Mouse (Mus musculus): ENCODE data around the gene Gatc.

Gatc gene

DNA sequence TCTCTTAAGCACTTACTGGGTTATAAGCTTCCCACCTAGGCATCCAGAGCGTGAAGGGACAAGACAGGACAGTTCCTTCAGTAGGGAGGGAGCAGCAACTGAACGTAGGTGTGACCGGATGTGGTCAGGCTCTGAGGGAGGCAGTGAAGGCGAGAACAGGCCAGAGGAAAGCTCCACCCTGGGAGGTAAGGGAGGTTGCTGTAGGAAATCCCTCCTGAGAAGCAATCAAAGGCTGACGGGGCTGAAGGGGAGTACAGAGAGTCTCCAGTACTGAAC is 27.4 kb downstream of the Gatc start:
- TF ChIP-seq GATA4 (IDR thresholded peaks at IDR 0.05; ENCODE audit: insufficient replicate concordance, low read length), result no peak

DNA sequence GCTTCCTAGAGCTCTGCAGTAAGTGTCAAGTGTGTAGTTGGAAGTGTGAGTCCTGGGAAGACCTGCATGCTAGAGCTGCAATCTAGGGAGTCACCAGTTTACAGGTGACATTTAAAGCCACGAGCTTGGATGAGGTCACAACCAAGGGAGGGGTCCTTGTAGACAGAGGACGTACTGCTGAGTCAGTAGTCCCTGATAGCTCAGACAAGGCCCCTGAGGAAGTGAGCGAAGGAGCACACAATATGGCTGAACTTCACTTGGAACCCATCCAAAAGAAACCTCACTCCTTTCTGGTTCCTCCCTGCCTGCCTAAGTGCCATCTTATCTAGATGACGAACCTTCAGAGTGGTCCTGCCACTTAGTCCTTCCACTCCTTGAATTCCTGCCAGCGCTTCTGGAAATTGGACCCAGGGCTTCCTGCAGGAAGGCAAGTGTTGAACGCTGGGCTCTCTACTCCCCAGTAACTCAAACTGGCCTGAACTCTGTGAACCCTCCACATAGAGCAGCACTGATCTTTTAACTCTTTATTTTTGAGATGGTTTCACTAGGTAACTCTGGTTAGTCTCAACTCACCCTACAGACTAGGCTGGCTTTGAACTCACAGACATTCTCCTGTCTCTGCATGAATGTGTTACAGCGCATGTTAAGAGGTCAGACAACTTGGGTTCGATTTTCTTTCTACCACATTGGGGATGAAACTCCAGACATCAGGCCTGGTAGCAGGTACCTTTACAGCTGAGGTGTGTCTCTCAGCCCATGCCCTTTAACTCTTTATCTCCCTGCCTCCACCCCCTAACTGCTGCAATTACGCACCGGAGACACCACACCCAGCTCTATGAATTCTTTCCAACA is 27.9 kb downstream of the Gatc start:
- TF ChIP-seq GATA4 (IDR thresholded peaks at IDR 0.05; ENCODE audit: insufficient replicate concordance, low read length), result no peak

DNA sequence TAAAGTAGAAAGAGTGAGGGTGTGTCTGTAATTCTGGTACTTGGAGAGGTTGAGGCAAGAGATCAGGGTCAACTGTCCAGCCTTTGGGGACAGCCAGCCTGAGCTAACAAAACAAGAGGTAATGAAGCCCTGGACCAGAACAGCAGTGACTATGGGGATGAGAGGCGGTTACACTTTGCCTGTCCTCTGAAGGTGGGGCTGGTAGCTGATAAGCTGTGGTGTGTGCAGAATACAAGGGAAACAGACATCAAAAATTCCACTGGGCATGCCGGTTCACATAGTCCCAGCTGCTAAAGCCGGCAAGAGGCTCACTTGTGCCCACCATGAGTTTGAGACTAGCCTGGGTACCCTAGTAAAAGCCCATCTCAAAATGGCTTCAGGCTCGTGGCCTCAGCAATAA is 28.6 kb downstream of the Gatc start:
- TF ChIP-seq GATA4 (IDR thresholded peaks at IDR 0.05; ENCODE audit: insufficient replicate concordance, low read length), result no peak

DNA sequence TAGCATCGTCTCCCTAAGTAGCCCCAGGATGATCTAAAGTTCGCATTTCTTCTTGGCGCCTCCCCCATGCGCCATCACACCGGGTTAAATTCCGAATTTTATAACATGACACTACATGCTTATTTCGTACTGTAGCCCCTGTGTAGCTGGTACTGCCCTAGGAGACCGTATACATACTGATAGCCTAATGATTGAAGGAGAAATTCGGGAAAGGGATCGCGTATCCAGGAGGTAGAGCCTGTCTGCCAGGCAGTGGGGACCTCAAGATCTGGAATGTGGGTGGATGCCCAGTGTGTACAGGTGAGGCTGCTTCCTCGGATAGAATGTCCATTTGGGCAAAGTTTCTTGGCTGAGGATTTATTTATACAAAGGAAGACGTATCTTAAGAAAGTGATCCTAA is 39.4 kb downstream of the Gatc start:
- TF ChIP-seq GATA4 (IDR thresholded peaks at IDR 0.05; ENCODE audit: insufficient replicate concordance, low read length), result no peak

DNA sequence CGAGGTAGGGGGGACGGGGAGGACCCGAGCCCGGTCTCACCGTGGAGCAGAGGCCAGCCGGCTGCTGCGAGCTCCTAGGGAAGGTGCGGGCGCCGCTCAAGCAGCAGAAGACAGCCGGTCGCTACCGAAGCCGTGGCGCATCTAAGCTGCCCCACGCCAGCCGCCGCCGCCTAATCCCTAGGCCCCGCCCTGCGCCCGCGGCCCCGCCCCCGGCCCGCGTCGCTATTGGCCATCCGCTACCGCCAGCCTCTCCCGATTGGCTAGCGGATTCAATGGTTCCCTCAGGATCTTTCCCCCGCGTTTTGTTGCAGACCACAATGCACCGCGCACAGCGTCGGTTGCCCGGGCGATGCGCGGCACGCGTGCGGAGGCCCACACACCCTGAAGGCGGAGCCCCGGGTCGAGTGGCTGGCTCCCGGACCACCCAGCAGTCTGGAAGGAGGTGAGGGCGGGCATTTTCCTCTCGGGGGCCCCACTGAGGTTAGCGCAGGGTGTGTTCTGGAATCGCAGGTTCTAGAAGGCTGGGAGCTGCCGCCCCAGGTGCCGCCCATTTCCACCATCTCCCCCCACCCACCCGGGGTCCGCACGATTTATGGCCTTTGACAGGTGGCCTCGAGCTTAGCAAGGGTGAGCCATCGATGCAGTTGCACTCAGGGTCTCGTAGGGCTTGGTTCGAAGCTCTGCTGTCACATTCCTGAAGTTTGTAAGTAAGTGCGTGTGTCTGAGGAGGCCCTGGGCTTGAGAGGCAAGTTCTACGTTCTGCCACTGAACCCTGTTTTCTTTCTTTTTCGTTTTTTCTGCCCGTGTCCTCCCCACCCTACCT is 40.0 kb downstream of the Gatc start, which contains the start of gene Dynll1:
Gene Dynll1, minus strand, starts transcription at position 208 of the 823 bp plus-strand sequence.
- no peak for TF ChIP-seq GATA4 (IDR thresholded peaks at IDR 0.05; ENCODE audit: insufficient replicate concordance, low read length)

DNA sequence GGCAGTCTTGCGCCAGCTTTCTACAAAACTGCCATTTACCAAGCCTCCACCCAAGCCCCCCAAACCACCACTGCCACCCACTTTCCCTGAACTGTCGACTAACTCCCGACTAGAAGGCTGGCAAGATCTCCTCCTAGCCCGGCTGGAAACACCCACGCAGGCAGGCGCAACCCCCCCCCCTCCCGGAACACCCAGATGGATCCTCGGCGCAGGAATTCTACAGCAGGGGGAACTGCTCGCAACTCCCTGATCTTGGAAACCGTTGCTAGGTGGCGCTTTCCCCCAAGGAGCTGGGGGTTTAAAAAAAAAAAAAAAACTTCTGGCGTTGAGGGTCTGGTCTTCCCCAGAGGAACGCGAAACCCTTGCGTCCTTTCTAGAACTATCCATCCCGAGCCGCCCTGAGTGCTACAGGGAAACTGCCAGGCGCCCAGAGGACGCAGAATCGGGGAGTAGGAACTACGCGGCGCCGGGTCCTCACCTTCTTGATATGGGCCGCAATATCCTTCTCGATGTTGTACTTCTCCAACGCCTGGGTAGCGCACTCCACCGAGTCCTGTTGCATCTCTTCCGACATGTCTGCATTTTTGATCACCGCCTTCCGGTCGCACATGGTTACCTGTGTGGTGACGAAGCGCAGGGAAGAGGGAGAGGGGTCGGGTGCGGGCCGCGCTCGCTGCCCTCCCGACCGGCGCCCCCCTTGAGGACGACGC is 40.8 kb downstream of the Gatc start:
- TF ChIP-seq GATA4 (IDR thresholded peaks at IDR 0.05; ENCODE audit: insufficient replicate concordance, low read length), result no peak

DNA sequence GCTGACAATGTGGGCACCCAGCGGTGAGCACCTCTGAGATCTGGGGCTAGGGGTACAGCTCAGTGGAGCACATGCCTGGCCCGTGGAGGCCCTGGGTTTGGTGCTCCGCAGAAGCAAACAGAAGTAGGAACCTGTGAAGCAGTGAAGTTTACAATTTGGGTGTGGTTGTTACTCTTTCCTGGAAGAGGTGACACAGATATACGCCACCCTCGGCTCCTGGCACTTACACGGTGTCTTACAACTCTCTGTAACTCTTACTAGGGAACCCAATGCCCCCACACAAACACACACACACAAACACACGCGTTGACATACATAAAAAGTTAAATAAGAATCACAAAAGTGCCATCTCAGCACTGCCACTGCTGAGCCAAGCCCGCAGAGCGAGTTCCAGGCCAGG is 44.6 kb downstream of the Gatc start:
- no peak for TF ChIP-seq GATA4 (IDR thresholded peaks at IDR 0.05; ENCODE audit: insufficient replicate concordance, low read length)

DNA sequence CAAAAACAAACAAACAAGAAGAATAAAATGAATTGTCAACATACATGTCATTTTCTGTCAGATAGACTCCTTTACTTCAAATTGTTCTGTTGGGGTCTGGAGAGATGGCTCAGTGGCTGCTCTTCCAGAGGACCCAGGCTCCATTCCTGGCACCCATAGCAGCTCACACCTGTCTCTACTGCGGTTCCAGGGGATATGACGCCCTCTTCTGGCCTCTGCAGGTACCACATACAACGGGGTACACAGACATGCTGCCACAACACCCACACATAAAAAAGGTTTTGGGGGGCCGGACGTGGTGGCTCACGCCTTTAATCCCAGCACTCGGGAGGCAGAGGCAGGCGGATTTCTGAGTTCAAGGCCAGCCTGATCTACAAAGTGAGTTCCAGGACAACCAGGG is 46.8 kb downstream of the Gatc start:
- no peak for TF ChIP-seq GATA4 (IDR thresholded peaks at IDR 0.05; ENCODE audit: insufficient replicate concordance, low read length)

DNA sequence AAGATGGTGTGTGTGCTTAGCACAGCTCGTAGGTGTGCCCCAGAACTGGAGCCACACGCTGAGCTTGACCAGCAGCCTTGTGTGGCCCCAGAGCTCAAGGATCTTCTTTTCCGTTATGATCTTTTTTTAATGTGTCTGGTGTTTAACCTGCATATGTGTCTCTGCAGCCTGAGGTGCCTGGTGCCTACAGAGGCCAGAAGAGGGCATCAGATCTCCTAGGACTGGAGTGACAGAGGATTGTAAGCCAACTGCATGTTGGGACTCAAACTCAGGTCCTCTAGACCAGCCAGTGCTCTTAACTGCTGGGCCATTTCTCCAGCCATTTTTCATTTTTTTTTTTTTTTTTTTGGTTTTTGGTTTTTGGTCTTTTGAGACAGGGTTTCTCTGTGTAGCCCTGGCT is 56.2 kb downstream of the Gatc start:
- no peak for TF ChIP-seq GATA4 (IDR thresholded peaks at IDR 0.05; ENCODE audit: insufficient replicate concordance, low read length)

Measured in liver, adult (tissue).